ENCODE assay signal across 9 mouse cellular contexts in the genomic region with DNA sequence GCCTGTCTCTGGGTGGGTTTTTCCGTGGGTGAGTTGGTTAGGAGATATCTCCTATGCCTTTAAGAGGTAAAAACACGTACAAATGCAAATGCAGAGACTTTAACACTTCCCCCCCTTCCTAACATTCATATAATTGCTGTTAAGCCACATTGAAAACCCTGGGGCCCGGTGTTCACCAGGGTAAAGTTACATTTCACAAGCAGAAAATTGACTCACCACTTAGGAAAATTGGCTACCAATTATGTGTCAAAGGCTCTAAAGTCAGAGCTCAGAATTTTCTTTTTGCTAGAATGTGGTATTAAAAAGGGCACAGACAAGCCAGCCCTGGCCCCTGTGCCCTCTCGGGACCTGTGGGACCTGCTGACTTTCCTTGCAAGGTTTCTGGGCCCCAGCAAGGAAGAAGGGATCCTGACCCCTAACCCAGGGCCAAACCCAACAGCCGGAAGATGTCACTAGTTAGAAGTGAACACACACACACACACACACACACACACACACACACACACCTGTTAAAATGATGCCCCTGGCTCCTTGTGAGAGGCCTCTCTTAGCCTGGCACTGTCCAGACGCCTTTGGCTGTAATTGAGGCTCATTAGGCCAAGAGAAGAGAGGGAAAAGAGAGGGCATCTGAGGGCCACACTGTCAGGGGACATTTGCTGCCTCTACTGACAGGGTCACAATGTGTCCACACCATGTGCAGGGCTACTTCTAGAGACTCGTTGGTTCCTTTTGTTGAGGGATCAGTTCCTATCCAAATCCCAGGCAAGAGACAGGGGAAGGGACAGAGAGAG. TPM values are rescaled to one million over a fixed set of nuclear protein-coding genes. Genes with fewer than 3 reads are reported as not detected.
DNase-seq lines count a peak whose midpoint lies in the region; ATAC-seq lines count a peak whose summit lies in the region.
"Had no signal": no experiment of that assay in that cellular context is flagged by ENCODE, and none has a peak within 500 bp of the region (broad histone marks: within the 10 kb centered on the region; RNA-seq: fewer than 3 reads in every experiment).

No protein-coding gene starts in this region.

- no peaks in the 10 kb centered on the region for H3K9me3 ChIP-seq in heart, embryonic 14.5 days (ENCODE audit: control insufficient read depth, low read length)
- H3K9me3 ChIP-seq in forebrain, embryonic 16.5 days (ENCODE audit: control insufficient read depth, low read length): no peaks in the 10 kb centered on the region
- H3K9me3 ChIP-seq in midbrain, embryonic 11.5 days (ENCODE audit: control insufficient read depth, low read length): no peaks in the 10 kb centered on the region
- H3K9me3 ChIP-seq: G1E had no signal

- H3K4me3 ChIP-seq in heart, embryonic 14.5 days (ENCODE audit: control insufficient read depth in 1 of 2, insufficient read depth in 1 of 2, low read depth in 1 of 2, low read length in 2 of 2): peak overlapping the region in 1 of 2 experiments; percentile 33; a peak in 1 of 4 replicates
- H3K4me3 ChIP-seq in brown adipose tissue, adult 24 weeks (ENCODE audit: insufficient read depth, low read depth, low read length): peak overlapping the region; percentile 49
- H3K4me3 ChIP-seq in forebrain, embryonic 16.5 days (replicated peaks; ENCODE audit: low read length): no peak overlapping the region
- no peak overlapping the region for H3K4me3 ChIP-seq in midbrain, embryonic 11.5 days (ENCODE audit: low read depth, low read length)

- peak overlapping the region in 1 of 2 experiments; percentile 80; a peak in 2 of 4 replicates for H3K27ac ChIP-seq in heart, embryonic 14.5 days (replicated peaks in 1 of 2; ENCODE audit: control insufficient read depth in 1 of 2, insufficient read depth in 1 of 2, low read depth in 2 of 2, low read length in 2 of 2)
- H3K27ac ChIP-seq in brown adipose tissue, adult 24 weeks (replicated peaks; ENCODE audit: low read depth, low read length): peak overlapping the region; percentile 97
- no peak overlapping the region for H3K27ac ChIP-seq in forebrain, embryonic 16.5 days (ENCODE audit: low read length)
- peak overlapping the region; percentile 67; the same call in 1 of the 2 replicates for H3K27ac ChIP-seq in midbrain, embryonic 11.5 days (ENCODE audit: low read depth, low read length)

- H3K4me1 ChIP-seq in heart, embryonic 14.5 days (ENCODE audit: control insufficient read depth in 2 of 2, insufficient read depth in 2 of 2, low read length in 2 of 2): peaks cover 4 to 11% of the 10 kb centered on the region in 2 experiments; a peak in 3 of 4 replicates
- peaks cover 32% of the 10 kb centered on the region for H3K4me1 ChIP-seq in brown adipose tissue, adult 24 weeks (ENCODE audit: control insufficient read depth, insufficient read depth, insufficient read length, low read length)
- H3K4me1 ChIP-seq in forebrain, embryonic 16.5 days (replicated peaks; ENCODE audit: control insufficient read depth, insufficient read depth, low read length): peaks cover 10% of the 10 kb centered on the region
- peaks cover 24% of the 10 kb centered on the region for H3K4me1 ChIP-seq in midbrain, embryonic 11.5 days (ENCODE audit: control insufficient read depth, insufficient read depth, low read length)

- intact Hi-C loops in heart, postnatal 14 days (cut with DNase I): no loop called here

- H3K27me3 ChIP-seq in heart, embryonic 14.5 days (ENCODE audit: control insufficient read depth, insufficient read depth, low read length): no peaks in the 10 kb centered on the region
- H3K27me3 ChIP-seq in forebrain, embryonic 16.5 days (replicated peaks; ENCODE audit: control insufficient read depth, insufficient read depth, low read length): peaks cover 53% of the 10 kb centered on the region
- no peaks in the 10 kb centered on the region for H3K27me3 ChIP-seq in midbrain, embryonic 11.5 days (ENCODE audit: control insufficient read depth, insufficient read depth, low read length)

- DNase-seq in heart, postnatal 14 days: no peak
- DNase-seq in midbrain, embryonic 11.5 days (ENCODE audit: low spot score, missing footprints): peak; percentile 89
- DNase-seq in cerebellum, postnatal 10 days: no peak
- DNase-seq in urinary bladder, postnatal 36 days (ENCODE audit: low spot score in 2 of 2): no peak
- DNase-seq in lung, postnatal 10 days: no peak

- 60% methylated on average over 7 of the region's 7 CpGs for WGBS in heart, embryonic 14.5 days
- WGBS in forebrain, embryonic 16.5 days: 31% methylated on average over 7 of the region's 7 CpGs
- 38% methylated on average over 7 of the region's 7 CpGs for WGBS in midbrain, embryonic 11.5 days

- H3K36me3 ChIP-seq in heart, embryonic 14.5 days (ENCODE audit: control insufficient read depth, insufficient read depth, low read length): no peaks in the 10 kb centered on the region
- H3K36me3 ChIP-seq in forebrain, embryonic 16.5 days (ENCODE audit: control insufficient read depth, insufficient read depth): no peaks in the 10 kb centered on the region
- H3K36me3 ChIP-seq in midbrain, embryonic 11.5 days (ENCODE audit: control insufficient read depth, insufficient read depth, low read length): no peaks in the 10 kb centered on the region
- H3K36me3 ChIP-seq: G1E had no signal

- H3K4me2 ChIP-seq in heart, embryonic 14.5 days (ENCODE audit: low read length): peak overlapping the region; percentile 76
- H3K4me2 ChIP-seq in forebrain, embryonic 16.5 days (ENCODE audit: low read length): no peak overlapping the region
- H3K4me2 ChIP-seq in midbrain, embryonic 11.5 days: peak overlapping the region; percentile 52; the same call in 1 of the 2 replicates

- H3K9ac ChIP-seq in heart, embryonic 14.5 days (ENCODE audit: low read length): no peak overlapping the region; the same call in 1 of the 2 replicates
- H3K9ac ChIP-seq in forebrain, embryonic 16.5 days (replicated peaks; ENCODE audit: low read depth, low read length): no peak overlapping the region
- H3K9ac ChIP-seq in midbrain, embryonic 11.5 days (ENCODE audit: low read length): peak overlapping the region; percentile 65

- ATAC-seq in heart, embryonic 14.5 days (ENCODE audit: insufficient number of reproducible peaks, insufficient read depth, low FRiP score, low read depth): no peak
- ATAC-seq in forebrain, embryonic 16.5 days: peak; percentile 10; the same call in 1 of the 2 replicates
- 0 out of 2 replicates have a peak, but pooled peaks have one; percentile 23 for ATAC-seq in midbrain, embryonic 11.5 days (ENCODE audit: low FRiP score)

RNA-seq across cellular contexts. Expression of a gene that starts 48.8 kb away (rescaled TPM):
- 17.0 and 17.7 TPM in 2 replicates for polyA plus RNA-seq in heart, embryonic 14.5 days (2014; fragmentation: Nextera tagmentation; extraction: Ambion mirVana)
- 10 to 100 TPM; 19.7 to 22.8 TPM for total RNA-seq in heart, postnatal 14 days (2021)
- polyA plus RNA-seq in brown adipose tissue, adult 24 weeks (2012; ENCODE audit: insufficient read depth, insufficient read length, missing spikeins): 35.3 and 38.8 TPM in 2 replicates
- 33.9 and 43.7 TPM in 2 replicates for polyA plus RNA-seq in forebrain, embryonic 16.5 days (2015; fragmentation: Nextera tagmentation; extraction: Ambion mirVana)
- 73.8 and 79.2 TPM in 2 replicates for polyA plus RNA-seq in midbrain, embryonic 11.5 days (2014; fragmentation: Nextera tagmentation; extraction: Ambion mirVana)
- polyA plus RNA-seq: G1E had no signal
